Mouse (Mus musculus) embryonic facial prominence, embryonic 10.5 days (tissue): Measurements from ENCODE around the gene Grk1. TPM values are rescaled to one million over a fixed set of nuclear protein-coding genes. Genes with fewer than 3 reads are reported as not detected.

Experiments
- DNase-seq: peaks from one replicate; pipeline ENCODE4 v3.0.0-alpha.2; 2017; ENCODE audit warnings: low spot score
- H3K27ac ChIP-seq: fragments of 300-500 bp; sonication (generic); replicated peaks from 2 replicates; pipeline ENCODE4 v1.5.1; 2016; ENCODE audit warnings: mild to moderate bottlenecking
- H3K27me3 ChIP-seq: fragments of 300-500 bp; sonication (generic); replicated peaks from 2 replicates; pipeline ENCODE4 v1.6.1; 2016; ENCODE audit warnings: low read depth, mild to moderate bottlenecking; ENCODE audit not compliant: poor library complexity, severe bottlenecking
- H3K36me3 ChIP-seq: fragments of 300-500 bp; sonication (generic); replicated peaks from 2 replicates; pipeline ENCODE4 v1.6.1; 2016; ENCODE audit warnings: mild to moderate bottlenecking, moderate library complexity
- H3K4me1 ChIP-seq: fragments of 300-500 bp; sonication (generic); 2 replicates; pipeline ENCODE4 v1.6.1; 2016
- H3K4me3 ChIP-seq: fragments of 300-500 bp; sonication (generic); 2 replicates; pipeline ENCODE4 v1.5.1; 2016; ENCODE audit warnings: mild to moderate bottlenecking, moderate library complexity
- H3K9me3 ChIP-seq: fragments of 300-500 bp; sonication (generic); 2 replicates; pipeline ENCODE4 v1.6.1; 2016; ENCODE audit warnings: mild to moderate bottlenecking
- WGBS: fragments of 180-500 bp; shearing (Covaris S2); methylation state at CpG from one replicate; pipeline ENCODE4 v1.1.7; 2016; 5-methylcytosine and 5-hydroxymethylcytosine counted together
- polyA plus RNA-seq: library from polyadenylated mRNA; unstranded; fragments of >200 nt; fragmentation: Nextera tagmentation; extraction: Ambion mirVana; gene quantifications from 2 replicates; pipeline ENCODE4 v1.2.1, GENCODE M21; 2016

The Grk1 gene
- 0.02 and 0.03 TPM in 2 replicates for polyA plus RNA-seq

DNA sequence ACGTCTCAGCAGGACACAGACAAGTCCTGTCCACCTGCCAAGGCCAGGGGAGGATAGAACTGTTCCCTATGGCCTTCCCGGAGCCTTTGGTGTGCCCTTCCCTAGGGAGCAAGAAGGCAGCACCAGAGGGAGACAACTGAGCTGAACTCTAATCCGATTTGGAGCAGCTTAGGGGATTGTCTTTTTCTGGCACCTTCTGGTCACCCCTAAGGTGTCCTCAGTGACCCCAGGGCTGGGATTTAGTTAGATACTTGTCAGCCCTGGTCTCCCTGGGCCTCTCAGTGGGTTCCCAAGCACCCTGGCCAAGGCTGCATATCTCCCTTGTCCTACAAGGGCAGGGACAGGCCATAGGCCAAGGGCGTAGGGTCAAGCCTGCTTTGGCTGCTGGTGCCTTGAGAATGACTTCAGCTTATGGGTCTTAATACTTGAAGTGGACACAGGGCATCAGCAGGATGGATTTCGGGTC lies at the start of gene Grk1:
TSS of gene Grk1 (plus strand) at position 416 of the 466 bp plus-strand sequence.
- WGBS, result 85% methylated on average over 5 of the region's 5 CpGs
- Histone ChIP-seq H3K4me1 (no peaks in the 10 kb centered on the region), H3K4me3 (no peak within 1 kb of the TSS), H3K27me3 (no peaks in the 10 kb centered on the region), H3K9me3 (no peaks in the 10 kb centered on the region), H3K36me3 (no peaks in the 10 kb centered on the region), H3K27ac (no peak within 1 kb of the TSS)
- DNase-seq, result no peak

DNA sequence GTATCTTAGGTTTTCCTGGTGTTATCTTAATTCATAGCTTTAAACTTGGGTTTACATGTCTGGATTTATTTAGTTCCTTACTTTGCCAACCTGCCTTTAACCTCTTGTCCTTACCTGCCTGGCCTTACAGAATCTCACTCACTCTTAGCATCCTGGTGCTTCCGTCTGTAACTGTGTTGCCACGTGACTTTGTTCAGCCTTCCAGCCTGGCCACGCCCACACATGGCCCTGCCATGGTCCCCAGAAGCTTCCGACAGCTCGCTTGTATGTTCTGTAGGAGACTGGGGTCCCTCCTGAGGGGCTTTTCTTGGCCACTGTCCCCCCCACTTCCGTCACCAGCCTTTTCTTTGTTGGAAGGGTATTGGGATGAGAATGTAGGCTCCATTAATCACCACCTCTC lies 48.7 kb upstream of the Grk1 start:
- 90% methylated on average over 6 of the region's 6 CpGs for WGBS
- no peak overlapping the region for H3K4me3 ChIP-seq
- no peak overlapping the region for H3K27ac ChIP-seq
- H3K36me3 ChIP-seq, result peaks cover 100% of the 10 kb centered on the region
- no peaks in the 10 kb centered on the region for H3K9me3 ChIP-seq
- no peak for DNase-seq
- no peaks in the 10 kb centered on the region for H3K4me1 ChIP-seq
- no peaks in the 10 kb centered on the region for H3K27me3 ChIP-seq

DNA sequence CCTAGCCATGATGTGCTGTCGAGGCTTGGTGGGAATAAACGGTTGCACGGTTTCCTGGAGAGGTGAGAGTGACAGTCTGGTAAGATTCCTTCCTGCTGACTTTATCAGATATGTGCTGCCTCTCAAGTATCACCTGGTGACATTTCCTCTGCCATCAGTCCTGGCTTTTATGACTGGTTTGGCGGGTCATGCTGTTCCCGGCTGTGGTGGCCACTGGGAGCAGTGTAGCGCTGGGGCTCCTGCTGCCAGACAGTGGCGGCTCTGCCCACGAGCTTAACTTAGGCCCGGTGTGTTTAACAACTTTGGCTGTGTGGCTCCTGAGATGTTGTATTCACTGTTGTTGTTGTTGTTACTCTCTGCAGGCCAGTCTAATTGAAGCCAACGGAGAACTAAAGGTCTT lies 48.2 kb upstream of the Grk1 start:
- WGBS, result 91% methylated on average over 10 of the region's 10 CpGs

DNA sequence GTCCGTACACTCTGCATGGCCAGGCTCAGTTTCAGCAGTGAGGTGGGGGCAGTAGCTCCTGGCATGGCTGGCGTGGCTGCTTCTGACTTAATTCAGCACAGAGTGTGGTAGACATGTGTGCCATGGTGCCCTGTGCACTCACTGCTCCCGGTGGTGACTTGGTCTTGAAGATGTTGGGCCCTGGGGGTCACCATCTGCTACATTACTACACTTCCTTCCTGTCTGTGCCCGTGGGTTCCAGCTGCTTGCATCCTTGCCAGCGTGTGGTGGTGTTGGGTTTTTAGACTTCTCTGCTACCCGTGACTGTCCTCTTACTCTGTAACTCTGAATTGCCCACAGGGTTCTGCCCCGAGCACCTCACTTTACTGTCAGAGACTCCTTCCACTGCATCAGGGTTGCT lies 44.7 kb upstream of the Grk1 start:
- no peak for DNase-seq
- Histone ChIP-seq H3K9me3 (peaks cover 7% of the 10 kb centered on the region; the same call in 1 of the 2 replicates), H3K4me3 (no peak overlapping the region), H3K4me1 (no peaks in the 10 kb centered on the region), H3K36me3 (peaks cover 100% of the 10 kb centered on the region), H3K27ac (no peak overlapping the region), H3K27me3 (no peaks in the 10 kb centered on the region)
- WGBS, result 94% methylated on average over 7 of the region's 7 CpGs

More for the DNA sequence above, 48.2 kb upstream of the Grk1 start:
- Histone ChIP-seq H3K36me3 (peaks cover 100% of the 10 kb centered on the region), H3K27me3 (no peaks in the 10 kb centered on the region), H3K27ac (no peak overlapping the region), H3K4me3 (no peak overlapping the region), H3K9me3 (peaks cover 4% of the 10 kb centered on the region; the same call in 1 of the 2 replicates), H3K4me1 (no peaks in the 10 kb centered on the region)
- DNase-seq, result no peak

DNA sequence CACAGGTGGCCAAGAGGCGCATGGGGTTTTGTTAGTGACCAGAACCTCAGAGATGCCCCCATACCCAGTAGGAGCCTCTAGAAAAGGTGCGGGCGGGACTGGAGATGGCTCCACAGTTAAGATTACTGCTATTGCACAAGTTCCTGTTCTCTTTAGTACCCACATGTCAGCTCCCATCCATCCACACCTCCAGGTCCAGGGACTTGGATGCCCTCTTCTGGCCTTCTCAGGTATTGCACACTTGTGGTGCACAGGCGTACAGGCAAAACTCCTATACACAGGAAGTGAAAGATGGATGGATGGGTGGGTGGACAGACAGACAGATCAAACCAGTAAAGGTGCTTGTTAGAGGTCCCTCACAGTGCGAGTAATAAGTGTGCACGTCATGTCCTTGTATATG lies 43.0 kb upstream of the Grk1 start:
- no peaks in the 10 kb centered on the region for H3K4me1 ChIP-seq
- H3K9me3 ChIP-seq, result peaks cover 7% of the 10 kb centered on the region; the same call in 1 of the 2 replicates
- DNase-seq, result peak; percentile 21
- no peak overlapping the region for H3K27ac ChIP-seq
- H3K27me3 ChIP-seq, result no peaks in the 10 kb centered on the region
- 95% methylated on average over 6 of the region's 6 CpGs for WGBS
- H3K36me3 ChIP-seq, result peaks cover 100% of the 10 kb centered on the region
- H3K4me3 ChIP-seq, result no peak overlapping the region

DNA sequence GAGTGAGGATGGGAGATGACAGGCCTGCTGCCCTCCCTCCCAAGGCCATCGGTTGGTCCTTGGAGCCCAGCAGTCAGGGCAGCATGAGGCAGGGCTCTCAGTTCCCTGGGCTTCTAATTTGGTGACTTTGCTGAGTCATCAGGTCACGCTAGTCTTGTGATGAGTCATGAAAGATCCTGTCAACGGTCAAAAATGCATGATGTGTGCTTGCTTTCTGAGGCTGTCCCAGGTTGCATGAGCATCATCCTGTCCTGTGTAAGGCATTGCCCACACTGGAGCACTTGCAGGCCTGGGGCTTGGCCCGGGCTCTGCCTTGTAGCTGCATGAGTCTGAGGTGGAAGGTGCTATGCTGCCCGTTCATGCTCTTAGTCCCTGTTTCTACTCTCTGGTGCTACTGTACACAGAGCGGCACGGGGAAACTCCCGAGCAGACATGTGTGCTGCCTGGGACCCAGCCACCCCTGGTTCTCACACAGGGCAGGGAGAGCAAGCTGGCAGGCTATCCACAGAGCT lies 31.7 kb upstream of the Grk1 start:
- Histone ChIP-seq H3K27me3 (no peaks in the 10 kb centered on the region), H3K9me3 (no peaks in the 10 kb centered on the region), H3K4me3 (no peak overlapping the region), H3K36me3 (peaks cover 97% of the 10 kb centered on the region), H3K4me1 (no peaks in the 10 kb centered on the region), H3K27ac (no peak overlapping the region)
- 94% methylated on average over 8 of the region's 8 CpGs for WGBS
- no peak for DNase-seq

DNA sequence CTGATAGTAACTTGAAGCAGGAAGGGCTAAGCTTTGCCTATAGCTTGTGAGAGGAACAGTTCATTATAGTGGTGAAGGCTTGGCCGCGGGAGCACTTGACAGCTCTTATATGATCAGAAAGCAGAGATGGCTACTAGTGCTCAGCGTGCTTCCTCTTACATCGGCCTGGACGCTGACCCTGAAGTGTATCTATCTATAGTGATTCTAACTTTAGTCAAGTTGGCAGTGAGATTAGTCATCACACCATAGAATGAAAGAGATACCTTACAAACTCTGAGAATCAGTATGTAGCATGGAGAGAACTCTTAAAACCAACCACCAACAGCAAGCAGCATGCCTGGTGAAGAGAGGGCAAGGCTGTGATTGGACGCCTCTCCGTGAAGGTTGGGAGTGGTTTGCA lies 23.3 kb upstream of the Grk1 start:
- no peaks in the 10 kb centered on the region for H3K9me3 ChIP-seq
- no peaks in the 10 kb centered on the region for H3K4me1 ChIP-seq
- no peak overlapping the region for H3K27ac ChIP-seq
- H3K36me3 ChIP-seq, result peaks cover 58% of the 10 kb centered on the region
- no peaks in the 10 kb centered on the region for H3K27me3 ChIP-seq
- no peak for DNase-seq
- no peak overlapping the region for H3K4me3 ChIP-seq
- WGBS, result 90% methylated on average over 7 of the region's 7 CpGs

DNA sequence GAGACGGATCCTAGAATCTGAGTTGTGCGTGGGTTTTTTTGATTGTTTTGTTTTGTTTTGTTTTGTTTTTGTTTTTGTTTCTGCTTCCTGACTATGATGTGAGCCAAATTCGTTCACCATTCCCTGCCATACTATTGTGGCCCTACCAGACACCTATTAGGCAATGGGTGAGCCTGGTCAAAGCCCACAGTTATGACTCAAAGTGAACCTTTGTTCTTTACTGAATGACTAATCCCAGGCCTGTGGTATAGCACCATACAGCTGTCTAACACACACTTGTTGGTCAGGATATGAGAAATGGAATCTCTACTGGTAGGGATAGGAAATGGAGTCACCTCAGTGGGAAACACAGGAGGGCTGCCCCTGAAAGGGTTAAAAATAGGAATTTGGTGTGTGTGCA lies 22.3 kb upstream of the Grk1 start:
- no peak overlapping the region for H3K27ac ChIP-seq
- H3K4me1 ChIP-seq, result no peaks in the 10 kb centered on the region
- H3K4me3 ChIP-seq, result no peak overlapping the region
- WGBS, result 87% methylated on average over 3 of the region's 3 CpGs
- peaks cover 49% of the 10 kb centered on the region for H3K36me3 ChIP-seq
- H3K27me3 ChIP-seq, result no peaks in the 10 kb centered on the region
- no peaks in the 10 kb centered on the region for H3K9me3 ChIP-seq
- DNase-seq, result no peak

DNA sequence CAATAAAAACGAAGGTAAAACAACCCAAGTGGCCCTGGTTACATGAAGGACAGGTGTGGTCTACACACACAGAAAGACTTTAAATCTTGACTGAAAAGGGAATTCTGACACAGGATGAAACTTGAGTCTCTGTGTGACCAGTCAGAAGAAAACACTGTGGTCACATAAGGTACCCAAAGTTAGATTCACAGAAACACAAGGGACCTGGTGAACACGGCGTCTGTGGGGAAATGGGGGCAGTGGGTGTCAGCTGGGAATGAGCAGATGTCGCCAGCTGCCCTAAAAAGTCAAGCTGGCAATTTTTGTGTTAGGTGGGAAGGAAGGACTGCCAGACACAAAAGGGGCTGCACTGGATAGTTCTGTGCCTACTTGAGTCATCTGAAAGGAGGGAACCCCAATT lies 21.9 kb upstream of the Grk1 start:
- H3K27me3 ChIP-seq, result no peaks in the 10 kb centered on the region
- WGBS, result 92% methylated on average over 4 of the region's 4 CpGs
- H3K9me3 ChIP-seq, result no peaks in the 10 kb centered on the region
- no peaks in the 10 kb centered on the region for H3K4me1 ChIP-seq
- peaks cover 45% of the 10 kb centered on the region for H3K36me3 ChIP-seq
- no peak overlapping the region for H3K27ac ChIP-seq
- no peak overlapping the region for H3K4me3 ChIP-seq
- no peak for DNase-seq

DNA sequence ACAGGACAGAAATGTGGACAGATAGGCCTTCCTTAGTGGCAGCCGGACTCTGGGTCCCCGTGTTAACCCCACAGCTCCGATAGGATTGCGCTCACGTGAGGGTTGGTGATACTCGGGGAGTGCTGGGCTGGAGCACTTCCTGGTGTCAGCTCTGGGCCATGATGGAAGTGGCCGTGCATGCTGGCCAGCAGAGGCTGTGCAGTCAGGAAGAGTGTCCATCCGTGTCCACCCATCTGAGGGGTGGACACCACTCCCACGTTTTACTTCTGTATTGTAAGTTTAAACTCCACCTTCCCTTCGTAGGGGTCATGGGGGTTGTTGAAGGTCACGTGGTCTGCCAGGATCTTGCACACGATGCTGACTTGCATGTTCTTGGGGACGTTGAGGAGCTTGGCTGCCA lies 18.5 kb upstream of the Grk1 start:
- H3K27ac ChIP-seq, result no peak overlapping the region
- H3K36me3 ChIP-seq, result peaks cover 14% of the 10 kb centered on the region; the same call in 1 of the 2 replicates
- H3K4me1 ChIP-seq, result no peaks in the 10 kb centered on the region
- no peaks in the 10 kb centered on the region for H3K27me3 ChIP-seq
- no peak for DNase-seq
- WGBS, result 78% methylated on average over 13 of the region's 13 CpGs
- no peak overlapping the region for H3K4me3 ChIP-seq
- H3K9me3 ChIP-seq, result no peaks in the 10 kb centered on the region

DNA sequence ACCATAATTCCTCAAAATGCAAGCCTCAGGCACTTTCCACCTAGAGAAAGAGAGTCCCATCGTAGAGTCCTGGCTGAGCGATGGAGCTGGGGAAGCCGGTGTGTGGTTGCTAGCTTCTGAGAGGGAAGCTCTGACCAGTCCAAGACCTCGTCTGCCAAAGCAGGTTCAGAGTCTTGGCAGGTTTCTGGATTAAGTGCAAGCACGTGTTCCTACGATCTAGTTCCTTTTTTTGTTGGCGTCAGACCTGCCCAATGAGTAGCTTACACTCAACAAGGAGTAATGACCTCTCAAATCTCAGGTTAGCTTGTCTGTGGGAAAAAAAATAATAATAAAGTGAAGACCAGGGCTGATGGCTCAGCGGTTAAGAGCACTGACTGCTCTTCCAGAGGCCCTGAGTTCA lies 17.2 kb upstream of the Grk1 start:
- 85% methylated on average over 8 of the region's 8 CpGs for WGBS
- no peak overlapping the region for H3K4me3 ChIP-seq
- H3K4me1 ChIP-seq, result no peaks in the 10 kb centered on the region
- no peak for DNase-seq
- H3K36me3 ChIP-seq, result 0 out of 2 replicates have a peak, but pooled peaks cover under 1% of the 10 kb centered on the region
- no peaks in the 10 kb centered on the region for H3K27me3 ChIP-seq
- no peak overlapping the region for H3K27ac ChIP-seq
- no peaks in the 10 kb centered on the region for H3K9me3 ChIP-seq

DNA sequence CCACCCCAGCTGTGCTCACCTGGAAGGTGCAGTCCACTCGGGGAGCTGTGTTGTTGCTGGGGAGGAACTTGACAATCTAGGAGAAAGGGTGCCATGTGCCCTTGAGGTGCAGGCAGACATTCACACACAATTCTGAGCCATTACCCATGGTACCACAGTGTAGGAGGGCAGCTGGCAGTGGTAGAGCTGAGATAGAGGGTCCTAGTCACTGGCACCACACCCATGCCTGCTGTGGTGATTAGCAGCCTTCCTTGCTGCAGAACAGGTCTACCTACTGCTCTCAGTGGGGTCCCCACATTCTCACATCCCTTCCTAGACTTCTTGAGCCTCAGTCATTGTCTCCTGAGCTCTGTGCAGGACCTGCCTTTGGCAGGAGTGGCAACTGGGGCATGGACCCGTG lies 16.1 kb upstream of the Grk1 start:
- H3K36me3 ChIP-seq, result no peaks in the 10 kb centered on the region
- H3K4me3 ChIP-seq, result no peak overlapping the region
- H3K27ac ChIP-seq, result no peak overlapping the region
- H3K4me1 ChIP-seq, result no peaks in the 10 kb centered on the region
- no peaks in the 10 kb centered on the region for H3K27me3 ChIP-seq
- DNase-seq, result no peak
- 74% methylated on average over 2 of the region's 2 CpGs for WGBS
- no peaks in the 10 kb centered on the region for H3K9me3 ChIP-seq

DNA sequence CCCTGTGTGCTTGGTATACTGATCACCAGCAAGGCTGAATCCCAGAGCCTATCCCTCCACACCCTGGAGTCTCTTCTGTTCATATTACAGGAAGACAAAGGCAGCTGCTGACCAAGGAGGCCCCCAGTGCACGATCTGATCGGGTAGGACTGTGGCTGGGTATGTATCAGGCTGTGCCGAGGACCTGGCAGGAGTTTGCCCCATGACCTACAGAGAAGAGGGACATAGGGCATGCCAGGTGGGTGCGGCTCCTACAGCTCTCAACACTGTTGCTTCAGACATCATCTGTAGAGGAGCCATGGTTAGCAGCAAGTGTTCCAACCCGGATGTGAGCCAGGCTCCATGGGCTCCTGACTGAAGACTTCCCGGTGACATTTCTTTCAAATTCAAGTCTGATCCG lies 11.0 kb upstream of the Grk1 start:
- H3K27me3 ChIP-seq, result no peaks in the 10 kb centered on the region
- H3K9me3 ChIP-seq, result no peaks in the 10 kb centered on the region
- no peak for DNase-seq
- H3K4me1 ChIP-seq, result no peaks in the 10 kb centered on the region
- WGBS, result 93% methylated on average over 7 of the region's 7 CpGs
- no peaks in the 10 kb centered on the region for H3K36me3 ChIP-seq
- no peak overlapping the region for H3K4me3 ChIP-seq
- H3K27ac ChIP-seq, result no peak overlapping the region
